Mouse (Mus musculus) testis, postnatal 10 days (tissue): Measurements from ENCODE around the gene Pan3.

Experiments
- DNase-seq: peaks from one replicate; pipeline ENCODE4 v3.0.0; 2021; ENCODE audit warnings: low spot score

Pan3 gene

DNA sequence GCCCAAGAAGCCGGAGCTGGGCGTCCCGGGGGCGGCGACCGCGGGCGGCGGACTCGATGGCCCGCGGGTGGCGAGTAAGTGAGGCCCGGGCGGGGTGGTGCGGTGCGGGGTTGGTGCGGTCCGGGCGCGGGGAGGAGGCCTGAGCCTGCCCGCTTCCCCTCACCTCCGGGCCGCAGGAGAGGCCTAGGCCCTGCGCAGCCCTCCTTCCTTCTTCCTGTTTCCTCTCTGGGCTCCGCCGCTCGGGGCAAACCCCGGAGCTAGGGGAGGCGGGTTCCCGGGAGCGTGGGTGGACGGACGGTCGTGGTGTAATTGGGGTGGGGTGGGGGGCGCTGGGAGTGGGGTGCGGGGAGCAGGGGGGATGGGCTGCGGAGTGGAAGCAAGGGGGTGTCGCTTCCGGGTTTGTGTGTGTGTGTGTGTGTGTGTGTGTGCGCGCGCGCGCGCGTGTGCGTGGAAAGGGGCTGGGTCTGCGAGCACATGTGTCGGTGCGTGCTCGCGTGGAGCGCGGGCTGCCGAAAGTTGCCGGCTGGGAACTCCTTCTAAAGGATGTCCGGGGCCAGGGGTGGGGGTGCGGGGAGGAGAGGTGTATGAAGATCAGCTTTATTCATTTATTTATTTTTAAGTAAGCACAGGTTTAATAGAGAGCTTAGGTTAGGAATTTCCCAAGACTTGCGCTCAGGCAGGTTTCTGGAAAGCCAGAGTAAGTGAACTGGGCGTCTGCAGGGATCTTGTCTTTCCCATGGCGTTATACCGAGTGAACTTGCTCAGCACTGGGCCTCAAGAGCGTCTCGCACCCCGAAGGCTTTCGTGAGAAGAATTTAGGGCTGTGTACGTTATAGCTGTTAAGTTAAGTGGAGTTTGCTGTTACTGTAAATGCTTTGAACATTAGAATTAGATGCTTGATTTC is 1.2 kb downstream of the Pan3 start:
- peak; percentile 90 for DNase-seq

DNA sequence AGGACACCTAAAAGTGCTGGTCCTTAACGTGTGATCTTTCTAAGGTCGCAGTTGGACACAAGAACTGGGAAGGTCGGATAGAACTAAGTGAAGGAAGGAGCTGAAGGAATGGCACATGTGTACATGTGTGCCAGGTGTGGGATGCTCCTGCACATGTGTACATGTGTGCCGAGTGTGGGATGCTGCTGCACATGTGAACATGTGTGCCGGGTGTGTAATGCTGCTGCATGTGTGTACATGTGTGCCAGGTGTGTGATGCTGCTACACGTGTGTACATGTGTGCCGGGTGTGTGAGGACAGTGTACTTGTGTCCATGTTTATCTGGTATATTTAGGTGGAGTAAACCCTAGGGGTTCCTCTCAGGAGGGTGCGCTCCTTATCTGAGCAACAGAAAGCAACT is 3.0 kb downstream of the Pan3 start:
- DNase-seq = no peak

DNA sequence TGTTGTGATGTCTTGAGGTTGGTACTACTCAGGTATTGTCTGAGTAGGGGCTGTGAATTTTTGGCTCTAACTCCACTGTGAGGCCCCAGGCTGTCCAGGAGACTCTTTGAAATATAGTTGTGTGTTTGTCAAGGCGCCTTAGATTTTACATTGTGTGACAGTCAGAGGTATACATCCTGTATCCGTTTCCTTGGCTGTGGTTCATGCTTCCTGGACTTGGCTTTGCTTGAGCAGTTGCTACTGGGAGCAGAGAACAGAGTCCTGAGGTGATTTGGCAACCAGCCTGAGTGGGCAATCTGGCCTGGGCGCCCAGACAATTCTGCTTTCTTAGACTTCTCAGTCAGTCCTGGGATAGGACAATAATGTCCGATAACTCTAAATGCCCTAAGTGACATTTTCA is 5.3 kb downstream of the Pan3 start:
- DNase-seq = no peak

- DNase-seq = no peak
Observed at GRCm38 (mm10) chr5:147435751-147436150, 5.8 kb downstream of the Pan3 start.

- DNase-seq = no peak
Observed at GRCm38 (mm10) chr5:147436491-147436890, 6.5 kb downstream of the Pan3 start.

DNA sequence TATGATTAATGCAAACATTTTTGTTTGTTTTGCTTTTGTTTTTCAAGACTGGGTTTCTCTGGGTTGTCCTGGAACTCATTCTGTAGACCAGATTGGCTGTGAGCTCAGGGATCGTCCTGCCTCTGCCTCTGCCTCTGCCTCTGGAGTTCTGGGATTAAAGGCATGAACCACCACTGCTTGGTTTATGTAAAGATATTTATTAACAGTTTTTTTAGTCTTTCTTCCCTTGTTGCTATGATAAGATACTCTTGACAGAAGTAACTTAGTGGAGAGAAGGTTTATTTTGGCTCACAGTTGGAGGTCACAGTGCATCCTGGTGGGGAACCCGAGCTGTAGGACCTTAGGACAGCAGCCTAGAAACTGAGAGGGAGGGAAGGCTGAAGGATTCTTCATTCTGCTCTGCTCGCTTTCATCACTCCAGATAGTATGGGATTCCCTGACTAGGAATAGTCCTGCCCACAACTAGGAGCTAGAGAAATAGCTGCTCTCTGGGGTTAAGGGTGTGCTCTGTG is 11.1 kb downstream of the Pan3 start:
- DNase-seq = no peak

GRCm38 (mm10) chr5:147441979-147442378 is 12.0 kb downstream of the Pan3 start:
- DNase-seq = no peak

DNA sequence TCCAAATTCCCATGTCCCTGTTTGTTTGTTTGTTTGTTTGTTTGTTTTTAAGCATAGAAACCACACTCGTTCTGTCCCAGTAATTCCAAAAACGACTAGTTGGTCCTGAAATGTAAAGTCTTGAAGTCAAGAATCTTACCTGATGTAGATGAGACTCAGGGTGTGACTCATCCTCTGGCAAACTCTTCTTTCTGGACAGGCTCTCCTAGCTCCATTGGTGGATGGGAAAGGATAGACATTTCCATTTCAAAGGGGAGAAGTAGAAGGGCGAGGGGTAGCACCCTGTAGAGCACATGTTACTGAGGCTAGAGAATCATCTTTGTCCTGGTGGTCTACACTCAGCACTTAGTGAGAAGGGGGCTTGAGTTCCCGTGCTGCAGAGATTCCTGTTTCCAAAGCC is 12.8 kb downstream of the Pan3 start:
- DNase-seq = no peak

DNA sequence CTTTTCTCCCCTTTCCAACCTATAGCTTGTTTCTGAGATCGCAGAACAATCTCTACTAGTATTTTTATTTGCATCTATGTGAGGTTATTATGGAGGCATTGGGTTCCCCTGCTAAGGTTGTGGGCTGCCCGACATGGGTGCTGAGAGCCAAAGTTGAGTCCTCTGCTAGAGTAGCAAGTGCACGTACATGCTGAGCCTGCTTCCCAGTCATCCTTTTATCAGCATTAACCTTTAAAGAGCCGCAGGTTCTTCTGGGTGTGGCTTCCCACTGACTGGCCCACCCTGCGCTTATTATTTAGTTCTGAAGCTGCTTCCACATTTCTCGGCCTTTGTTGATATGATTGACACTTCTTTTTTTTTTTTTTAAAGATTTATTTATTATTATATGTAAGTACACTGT is 14.3 kb downstream of the Pan3 start:
- DNase-seq = no peak

- DNase-seq = no peak
Observed at GRCm38 (mm10) chr5:147444757-147445156, 14.8 kb downstream of the Pan3 start.

GRCm38 (mm10) chr5:147445252-147445651 is 15.3 kb downstream of the Pan3 start:
- DNase-seq = no peak

DNA sequence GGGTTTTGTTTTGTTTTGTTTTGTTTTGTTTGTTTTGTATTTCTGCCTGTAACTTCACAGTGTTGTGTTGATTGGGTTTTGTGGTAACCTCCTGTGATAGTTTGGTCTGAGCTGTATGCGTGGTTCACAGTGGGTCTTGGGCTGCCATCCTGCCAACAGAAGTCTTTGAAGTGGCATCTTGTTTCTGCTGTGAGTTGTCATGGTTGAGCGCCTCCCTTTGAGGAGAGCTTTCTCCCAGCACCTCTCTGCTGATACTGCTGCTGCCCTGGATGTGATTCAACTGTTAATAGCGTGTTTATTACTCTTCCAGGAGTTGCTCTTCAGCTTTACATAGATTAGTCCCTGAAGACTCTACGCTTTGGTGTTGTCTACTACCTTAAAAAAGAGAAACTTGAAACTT is 18.6 kb downstream of the Pan3 start:
- DNase-seq = no peak

DNA sequence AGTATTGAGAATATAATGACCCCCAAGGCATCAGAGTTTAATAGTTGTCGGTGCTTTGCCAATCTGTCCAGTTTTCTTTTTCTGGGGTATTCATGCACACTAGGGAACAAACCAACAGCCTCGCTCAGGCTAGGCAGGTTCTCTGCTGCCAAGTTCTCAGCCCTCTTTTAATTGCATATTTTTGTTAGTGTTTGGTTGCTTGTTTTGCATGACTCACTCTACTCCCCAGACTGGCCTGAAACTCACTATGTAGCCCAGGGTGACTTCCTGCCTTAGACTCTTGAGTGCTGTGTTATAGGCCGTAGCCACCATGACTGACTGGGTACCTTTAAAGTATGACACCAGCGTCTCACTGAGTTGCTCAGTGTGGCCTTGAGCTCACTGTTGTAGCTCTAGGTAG is 19.0 kb downstream of the Pan3 start:
- no peak for DNase-seq

GRCm38 (mm10) chr5:147456491-147456890 is 26.5 kb downstream of the Pan3 start:
- no peak for DNase-seq

GRCm38 (mm10) chr5:147459821-147460567 is 30.0 kb downstream of the Pan3 start:
- no peak for DNase-seq

DNA sequence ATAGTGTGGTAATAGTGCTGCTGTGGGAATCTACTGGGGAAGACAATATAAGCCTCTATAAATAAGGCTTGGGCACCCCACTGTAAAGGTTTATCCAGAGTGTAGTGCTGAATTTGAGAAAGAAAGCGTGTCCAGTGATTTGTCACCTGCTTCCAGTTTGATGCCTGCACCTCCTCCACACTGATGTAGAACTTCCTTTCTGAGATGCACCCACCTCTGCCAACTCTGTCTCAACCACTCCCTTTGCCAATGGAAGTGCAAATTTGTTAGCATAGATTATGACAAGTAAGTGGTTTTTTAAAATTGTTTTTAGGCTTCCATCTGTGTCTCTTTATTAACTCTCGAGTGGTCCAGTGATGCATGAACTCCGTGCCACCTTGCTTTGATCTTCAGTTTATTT is 33.3 kb downstream of the Pan3 start:
- no peak for DNase-seq

DNA sequence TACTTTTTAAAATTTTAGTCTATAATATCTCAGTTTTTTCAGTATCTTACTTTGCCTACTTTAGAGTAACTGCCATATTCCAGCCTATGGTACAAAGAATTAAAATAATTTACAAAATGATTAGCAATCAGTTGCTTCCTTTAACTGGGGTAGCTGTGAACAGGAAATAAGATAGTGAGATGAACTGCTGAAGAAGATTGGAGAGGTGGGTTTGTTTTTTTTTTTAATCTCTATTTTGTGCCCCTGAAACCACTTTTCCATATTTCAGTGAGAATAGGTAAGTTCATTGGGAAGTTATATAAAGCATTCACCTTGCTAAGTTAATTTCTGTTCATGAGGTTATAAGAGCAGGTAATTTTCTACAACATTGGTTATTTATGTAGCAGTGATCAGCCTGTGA is 36.4 kb downstream of the Pan3 start:
- DNase-seq = no peak

DNA sequence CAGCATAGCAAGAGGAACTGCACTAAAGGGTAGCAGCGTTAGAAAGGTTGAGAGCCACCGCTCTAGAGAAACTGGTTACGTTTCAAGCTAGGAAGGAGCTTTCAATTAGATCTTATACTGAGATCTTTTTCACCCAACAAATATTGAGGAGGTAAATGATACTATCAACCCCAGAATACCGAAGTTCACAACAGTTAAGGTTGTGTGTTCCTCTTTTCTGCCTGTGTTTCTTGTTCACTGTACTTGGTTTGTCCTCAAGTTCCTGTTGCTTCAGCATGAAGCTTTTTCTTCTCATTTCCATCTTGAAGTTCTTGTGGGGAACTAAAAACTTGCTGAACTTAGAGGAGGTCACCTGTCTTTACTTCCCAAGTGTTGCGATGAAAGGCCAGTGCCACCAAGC is 41.2 kb downstream of the Pan3 start:
- no peak for DNase-seq

GRCm38 (mm10) chr5:147473071-147473470 is 43.1 kb downstream of the Pan3 start:
- no peak for DNase-seq

GRCm38 (mm10) chr5:147473856-147474255 is 43.9 kb downstream of the Pan3 start:
- no peak for DNase-seq

DNA sequence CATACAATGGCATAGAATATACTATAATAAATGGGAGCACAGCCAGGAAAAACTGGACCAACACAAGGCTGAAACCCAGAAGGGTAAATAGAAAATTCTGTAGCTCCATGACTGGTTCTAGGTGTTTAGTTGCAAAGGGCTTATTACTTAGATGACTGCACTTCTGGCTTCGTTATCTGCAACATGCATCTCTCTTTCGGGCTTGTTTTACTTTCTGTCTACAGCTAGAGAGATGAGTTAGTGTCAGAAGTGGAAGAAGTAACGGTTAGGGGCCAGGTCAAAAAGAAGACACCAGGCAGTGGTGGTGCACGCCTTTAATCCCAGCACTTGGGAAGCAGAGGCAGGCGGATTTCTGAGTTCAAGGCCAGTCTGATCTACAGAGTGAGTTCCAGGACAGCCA is 46.1 kb downstream of the Pan3 start:
- no peak for DNase-seq

DNA sequence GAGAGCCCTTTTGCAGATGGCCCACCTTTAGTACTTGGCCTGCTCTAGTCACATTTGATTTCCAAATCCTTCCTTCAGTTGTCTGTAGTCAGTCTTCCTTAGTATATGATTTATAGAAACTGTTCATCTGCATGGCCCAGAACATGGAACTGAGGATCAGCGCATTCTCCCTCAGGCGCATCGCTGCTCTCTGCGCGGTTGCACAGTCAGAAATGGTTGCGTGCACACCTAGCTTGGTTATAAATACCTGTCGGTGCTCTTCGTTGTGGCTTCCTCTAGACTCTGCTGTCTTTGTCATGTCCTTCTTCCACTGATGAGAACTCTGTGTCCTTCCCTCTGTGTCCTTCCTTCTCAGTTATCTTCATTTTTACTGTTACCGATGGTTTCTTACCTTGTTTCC is 47.1 kb downstream of the Pan3 start:
- no peak for DNase-seq

DNA sequence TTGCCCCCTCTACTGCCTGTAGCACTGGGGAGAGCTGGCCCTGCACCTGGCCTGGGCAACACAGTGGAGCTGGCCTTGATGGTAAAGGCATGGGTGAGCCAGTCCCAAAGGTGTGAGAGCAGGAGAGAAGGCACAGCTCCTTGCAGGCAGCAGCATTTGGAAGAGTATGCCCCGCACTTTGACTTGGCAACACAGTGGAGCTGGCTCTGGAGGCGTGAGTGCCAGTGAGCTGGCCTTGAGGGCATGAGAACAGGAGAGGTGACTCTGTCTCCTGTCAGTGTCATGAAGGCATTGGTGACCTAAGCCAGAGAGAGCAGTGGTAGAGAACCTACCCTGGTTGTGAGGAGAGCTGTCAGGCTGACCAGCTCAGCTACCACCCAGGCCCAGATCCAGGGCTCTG is 49.4 kb downstream of the Pan3 start:
- DNase-seq = no peak
